Mouse (Mus musculus): Measurements from ENCODE around the gene Tdrd5. TPM values are rescaled to one million over a fixed set of nuclear protein-coding genes. Genes with fewer than 3 reads are reported as not detected.
A peak's percentile ranks its signal among the peaks of the same experiment; 100 is the strongest.
"Not testable (repeated sequence)": the region's sequence is repeated elsewhere in the genome, so short reads cannot be mapped to it uniquely, and the experiment has no call there.

Tdrd5 gene
- total RNA-seq, 2 experiments from 2014 or later, result 4.4 to 5.7 TPM

DNA sequence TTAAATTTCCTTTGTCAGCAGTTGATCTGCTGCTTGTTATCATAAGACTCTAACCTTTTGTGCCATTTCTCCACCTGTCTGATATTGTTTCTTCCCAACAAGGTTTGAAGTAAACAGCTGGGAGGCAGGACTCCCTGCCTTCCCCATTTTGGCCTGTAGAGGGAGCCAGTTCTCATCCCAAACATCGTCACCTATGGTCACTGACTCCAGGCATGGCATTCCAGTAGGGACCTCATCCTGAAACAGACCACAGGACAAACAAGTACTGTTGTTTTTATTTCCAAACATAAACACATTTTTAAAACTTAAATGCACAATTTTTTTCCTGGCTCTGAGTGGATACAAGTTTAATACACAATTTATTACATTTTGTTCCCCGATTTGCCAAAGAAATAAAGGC is 40.1 kb downstream of the Tdrd5 start:
- peak in 1 of 2 experiments; percentile 73 for DNase-seq (ENCODE audit: low spot score in 2 of 2)

DNA sequence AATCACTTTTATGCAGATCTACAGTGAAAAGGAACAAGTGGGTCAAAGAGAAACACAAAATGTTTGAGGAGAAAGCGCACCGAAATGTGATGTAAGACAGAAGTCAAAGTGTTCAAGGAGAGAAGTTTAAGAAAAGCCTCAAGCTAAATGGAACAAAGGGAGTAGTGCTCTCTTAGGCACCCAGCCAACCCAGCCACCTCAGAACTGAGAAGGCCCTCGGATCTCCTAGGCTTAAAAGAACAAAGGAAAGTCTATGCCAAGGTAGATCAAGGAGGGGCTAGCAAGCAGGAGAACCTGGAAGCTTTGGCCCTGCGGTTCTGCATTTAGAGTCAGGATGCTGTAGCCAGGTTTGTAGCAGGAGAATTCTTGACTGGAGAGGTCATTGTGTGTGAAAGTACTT is 48.6 kb downstream of the Tdrd5 start:
- no peak for DNase-seq (ENCODE audit: low spot score in 2 of 2)

DNA sequence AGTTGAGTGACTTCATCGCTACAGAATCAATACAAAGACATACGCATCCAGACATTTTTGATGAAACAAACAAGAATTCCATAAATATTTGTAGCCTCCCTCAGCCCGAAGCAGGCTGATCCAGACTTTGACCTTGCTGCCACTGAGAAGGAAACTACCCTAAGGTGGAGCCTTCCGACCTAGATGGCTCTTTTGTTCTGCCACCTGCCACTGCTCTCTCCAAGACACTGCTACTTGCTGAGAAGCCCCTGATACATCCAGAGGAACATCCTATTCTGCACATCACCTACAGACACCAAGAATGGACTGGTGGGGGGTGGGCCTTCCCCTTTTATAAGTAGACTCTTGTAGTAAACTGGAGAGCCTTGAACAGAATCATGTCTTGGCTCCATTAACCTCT is 52.4 kb downstream of the Tdrd5 start:
- not testable (repeated sequence) for DNase-seq (ENCODE audit: low spot score in 2 of 2)

DNA sequence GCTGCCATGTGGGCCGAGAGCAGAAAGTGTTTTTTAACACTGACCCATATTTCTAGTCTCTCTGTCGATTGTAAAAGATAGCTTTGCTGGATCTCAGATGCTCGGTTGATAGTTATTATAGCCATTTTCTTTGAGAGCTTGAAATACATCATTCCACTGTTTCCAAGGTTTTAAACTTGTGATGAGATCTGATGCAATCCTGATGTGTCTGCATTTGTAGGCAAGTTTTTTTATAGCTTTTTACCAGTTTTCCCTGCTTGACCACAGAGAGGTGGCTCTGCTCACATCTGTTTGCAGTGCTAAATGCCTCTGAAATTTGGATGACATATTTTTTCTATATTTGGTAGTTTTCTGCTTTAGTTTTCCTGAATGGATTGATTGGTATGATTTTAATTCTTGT is 55.6 kb downstream of the Tdrd5 start:
- DNase-seq (ENCODE audit: low spot score in 2 of 2), result no peak

DNA sequence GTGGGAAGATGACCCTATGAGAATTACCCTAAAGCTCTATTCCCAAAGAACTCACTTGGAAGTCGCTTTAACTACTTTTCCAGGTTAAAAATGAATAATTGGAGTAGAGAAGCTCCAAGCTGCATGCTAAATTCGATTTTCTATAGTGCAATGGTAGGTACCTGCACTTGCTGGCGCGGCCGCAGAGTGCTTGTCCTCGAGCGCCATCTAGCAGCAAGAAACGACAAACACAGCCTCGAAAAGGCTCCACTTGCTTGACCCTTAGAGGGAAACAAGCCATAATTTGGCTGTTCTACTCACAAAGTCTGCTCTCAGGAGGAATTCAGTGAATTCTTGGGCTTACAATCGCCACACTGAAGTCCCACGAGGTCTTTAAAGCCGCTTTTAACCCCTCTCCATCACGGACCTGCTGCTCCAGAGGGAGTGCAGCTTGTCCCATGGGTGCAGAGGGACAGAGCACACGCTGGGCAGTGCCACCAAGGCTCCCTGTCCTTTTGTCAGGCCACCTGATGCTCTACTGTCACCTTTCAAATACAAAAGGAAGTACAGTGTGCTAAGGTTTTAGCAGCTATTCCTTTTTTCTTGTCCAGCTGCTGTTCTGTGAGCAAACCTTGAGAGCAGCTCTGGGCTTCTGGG is 61.6 kb downstream of the Tdrd5 start:
- DNase-seq (ENCODE audit: low spot score in 2 of 2), result peak; percentile 7 to 63

DNA sequence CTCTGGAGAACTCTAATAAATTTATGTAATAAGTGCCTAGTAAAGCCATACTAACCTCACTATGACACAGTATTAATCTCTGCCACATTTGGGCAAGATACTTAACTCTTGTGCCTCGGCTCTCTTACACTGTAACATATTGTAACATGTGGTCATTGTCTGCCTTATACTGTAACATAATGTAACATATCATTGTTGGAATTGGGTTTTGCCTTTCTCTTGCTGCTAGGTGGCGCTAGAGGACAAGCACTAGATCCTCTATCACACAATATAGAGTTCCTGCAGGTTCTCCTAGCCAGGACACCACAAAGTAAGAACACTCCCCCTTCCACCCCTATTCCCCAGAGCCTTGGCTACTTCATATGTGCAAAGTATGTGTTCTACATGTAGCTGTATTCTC is 62.4 kb downstream of the Tdrd5 start:
- DNase-seq (ENCODE audit: low spot score in 2 of 2), result peak in 1 of 2 experiments; percentile 37

DNA sequence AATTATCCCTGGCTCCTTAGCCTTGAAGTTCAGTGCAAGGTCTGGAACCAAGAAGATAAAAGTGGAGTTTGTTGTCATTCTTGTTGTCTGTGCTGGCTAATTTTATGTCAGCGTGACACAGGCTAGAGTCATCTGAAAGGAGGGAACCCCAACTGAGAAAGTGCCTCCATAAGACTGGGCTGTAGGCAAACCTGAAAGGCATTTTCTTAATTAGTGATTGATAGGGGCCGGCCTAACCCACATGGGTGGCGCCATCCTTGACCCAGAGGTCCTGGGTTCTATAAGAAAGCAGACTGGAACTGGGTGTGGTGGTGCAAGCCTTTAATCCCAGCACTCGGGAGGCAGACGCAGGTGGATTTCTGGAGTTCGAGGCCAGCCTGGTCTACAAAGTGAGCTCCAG is 72.3 kb downstream of the Tdrd5 start:
- no peak for DNase-seq (ENCODE audit: low spot score in 2 of 2)

DNA sequence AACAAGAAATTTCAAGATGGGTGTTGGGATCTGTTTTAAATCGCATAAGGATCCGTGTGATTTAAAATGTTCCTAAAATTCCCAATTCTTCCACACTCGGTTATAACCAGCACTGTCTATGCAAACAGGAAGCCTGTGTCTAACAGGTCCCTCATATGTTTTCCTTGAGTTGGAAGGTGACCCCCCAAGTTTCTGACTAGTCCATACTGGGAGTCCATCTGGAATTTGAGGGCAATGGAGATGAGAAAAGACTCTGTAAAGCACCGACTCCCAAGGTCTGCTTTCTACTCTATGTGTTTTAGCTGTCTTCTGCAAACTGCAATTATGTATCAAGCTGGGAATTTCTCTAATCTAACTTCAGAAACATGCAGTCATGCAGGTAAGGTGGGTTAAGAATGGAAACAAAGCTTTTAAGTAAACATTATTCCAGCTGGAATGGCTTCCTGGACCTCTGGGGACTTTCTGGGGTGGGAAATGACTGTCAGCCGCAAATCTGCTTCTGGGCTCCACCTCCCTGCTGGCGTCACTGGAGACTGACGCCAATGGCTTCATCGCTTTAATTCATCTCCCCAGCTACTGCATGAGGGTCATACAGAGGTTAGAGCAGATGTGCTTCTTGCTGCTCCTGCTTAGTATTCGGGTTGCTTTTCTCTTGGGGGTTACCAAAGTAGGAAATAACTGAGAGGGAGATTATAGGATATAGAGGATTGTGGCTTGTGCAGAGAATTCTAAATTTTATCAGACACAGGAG is 73.0 kb downstream of the Tdrd5 start:
- no peak for DNase-seq (ENCODE audit: low spot score in 2 of 2)

DNA sequence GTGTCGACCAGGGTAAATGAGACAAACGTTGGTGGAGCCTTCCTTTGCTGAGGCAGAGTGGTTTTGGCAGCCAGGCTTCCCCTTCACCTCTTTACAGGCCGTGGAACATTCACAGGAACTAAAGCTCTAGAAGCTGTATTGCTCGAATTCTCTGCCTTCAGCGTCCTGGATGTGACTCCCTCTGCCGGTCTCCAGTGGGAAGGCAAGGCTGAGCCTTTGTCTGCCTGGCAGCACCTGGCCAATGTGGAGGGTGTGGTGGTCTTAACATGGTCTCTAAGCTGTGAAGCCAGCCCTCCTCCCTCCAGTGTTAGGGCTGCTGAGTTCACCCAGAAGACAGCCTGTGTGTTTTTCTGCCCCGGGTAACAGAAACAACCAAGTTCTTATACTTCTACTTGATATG is 74.0 kb downstream of the Tdrd5 start:
- DNase-seq (ENCODE audit: low spot score in 2 of 2), result peak; percentile 9 to 73

DNA sequence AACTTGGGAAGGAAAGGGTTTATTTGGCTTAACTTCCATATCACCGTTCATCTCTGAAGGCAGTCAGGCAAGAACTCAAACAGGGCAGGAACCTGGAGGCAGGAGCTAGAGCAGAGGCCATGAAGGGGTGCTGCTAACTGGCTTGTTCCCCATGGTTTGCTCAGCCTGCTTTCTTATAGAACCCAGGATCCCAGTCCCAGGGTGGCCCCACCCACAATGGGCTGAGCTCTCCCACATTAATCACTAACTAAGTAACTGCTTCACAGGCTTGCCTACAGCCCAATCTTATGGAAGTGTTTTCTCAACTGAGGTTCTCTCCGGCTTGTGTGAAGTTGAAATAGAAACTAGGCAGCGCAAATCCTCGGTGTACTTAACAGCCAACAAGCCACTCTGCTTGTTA is 74.7 kb downstream of the Tdrd5 start:
- no peak for DNase-seq (ENCODE audit: low spot score in 2 of 2)

DNA sequence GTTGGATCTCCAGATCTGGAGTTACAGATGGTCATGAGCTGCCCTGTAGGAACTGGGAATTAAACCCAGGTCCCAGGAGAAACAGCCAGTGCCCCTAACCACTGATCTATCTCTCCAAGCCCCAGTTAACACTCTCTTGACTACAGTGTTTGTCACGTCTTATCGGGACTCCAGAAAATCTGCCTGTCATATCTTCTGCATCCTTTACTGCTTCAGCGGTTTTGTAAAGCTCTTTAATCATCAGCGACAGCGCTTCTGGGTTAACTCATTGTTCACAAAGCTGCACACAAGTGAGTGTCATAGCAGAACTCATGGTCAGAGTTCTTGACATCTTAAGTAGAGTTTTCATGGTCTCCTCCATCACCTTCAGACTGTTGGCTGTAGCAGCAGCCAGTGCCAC is 76.6 kb downstream of the Tdrd5 start:
- DNase-seq (ENCODE audit: low spot score in 2 of 2), result no peak

DNA sequence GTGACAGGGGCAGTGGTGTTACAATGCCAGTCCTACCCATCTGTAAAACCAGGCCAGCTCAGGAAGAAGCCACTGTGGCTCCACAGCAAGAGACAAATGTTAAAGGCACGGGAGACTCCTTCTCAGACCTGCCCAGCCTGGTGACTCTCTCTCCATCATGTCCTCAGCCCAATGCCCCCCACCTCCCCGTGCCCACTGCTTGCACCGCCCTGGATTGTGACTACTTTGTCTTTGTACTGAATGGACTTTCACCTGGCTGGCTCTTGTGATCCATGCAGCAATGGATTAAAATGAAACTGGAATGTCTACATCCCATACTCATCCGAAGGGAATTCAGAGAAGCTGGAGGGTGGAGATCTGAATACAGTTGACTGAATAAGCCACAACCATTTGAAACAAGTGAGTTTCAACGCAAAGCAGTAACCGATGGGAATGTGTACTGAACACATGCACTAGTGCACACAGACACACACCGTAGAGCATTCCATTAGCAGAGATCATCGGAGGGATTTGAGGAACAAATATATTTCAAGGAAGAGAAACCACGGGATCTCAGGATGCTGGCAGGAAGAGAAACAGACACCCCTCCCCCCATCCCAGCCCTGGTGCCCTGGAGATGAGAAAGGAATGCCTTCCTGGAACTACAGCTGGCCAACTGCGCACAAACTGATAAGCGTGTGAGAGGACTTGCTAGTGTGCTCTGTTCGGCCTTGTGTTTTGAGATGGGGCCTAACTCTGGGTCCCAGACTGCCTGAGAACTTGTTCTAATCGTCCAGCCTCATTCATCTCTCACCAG is 81.1 kb downstream of the Tdrd5 start:
- DNase-seq (ENCODE audit: low spot score in 2 of 2), result no peak

DNA sequence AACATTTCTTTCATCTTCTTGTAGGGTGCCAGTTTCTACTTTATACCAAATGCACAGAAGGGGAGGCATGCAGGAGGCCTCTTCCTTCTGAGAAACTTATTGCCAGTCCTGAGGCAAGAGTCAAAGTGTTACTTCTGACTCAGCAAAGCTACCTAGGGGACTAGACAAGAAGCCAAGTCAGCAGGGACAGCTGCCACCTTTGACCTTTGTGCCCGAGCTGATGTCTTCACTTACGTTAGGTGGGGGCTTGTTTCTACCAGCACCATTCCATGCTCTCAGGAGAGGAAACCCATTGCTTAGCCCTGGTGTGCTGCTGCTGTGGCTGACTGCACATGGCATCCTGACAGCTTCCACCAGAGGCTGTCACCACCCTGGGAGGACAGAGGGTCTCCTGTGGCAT is 82.1 kb downstream of the Tdrd5 start:
- no peak for DNase-seq (ENCODE audit: low spot score in 2 of 2)

DNA sequence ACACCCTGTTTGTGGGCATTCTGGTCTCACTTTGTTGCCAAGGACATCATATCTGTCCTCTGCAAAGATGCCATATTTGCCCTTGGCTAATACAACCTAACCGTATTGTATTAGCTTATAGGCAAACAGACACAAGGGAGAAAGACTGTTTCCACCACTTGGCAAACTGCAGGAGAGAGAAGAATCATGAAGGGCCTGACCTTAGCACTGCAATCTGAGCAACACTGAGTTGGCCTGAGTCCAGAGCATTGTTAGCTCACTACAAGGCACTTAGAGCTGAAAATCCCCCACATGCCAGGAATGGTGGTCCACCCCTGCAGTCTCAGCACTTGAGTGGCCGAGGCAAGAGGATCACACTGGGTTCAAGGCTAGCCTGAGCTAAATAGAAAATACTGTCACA is 84.9 kb downstream of the Tdrd5 start:
- DNase-seq (ENCODE audit: low spot score in 2 of 2), result no peak

DNA sequence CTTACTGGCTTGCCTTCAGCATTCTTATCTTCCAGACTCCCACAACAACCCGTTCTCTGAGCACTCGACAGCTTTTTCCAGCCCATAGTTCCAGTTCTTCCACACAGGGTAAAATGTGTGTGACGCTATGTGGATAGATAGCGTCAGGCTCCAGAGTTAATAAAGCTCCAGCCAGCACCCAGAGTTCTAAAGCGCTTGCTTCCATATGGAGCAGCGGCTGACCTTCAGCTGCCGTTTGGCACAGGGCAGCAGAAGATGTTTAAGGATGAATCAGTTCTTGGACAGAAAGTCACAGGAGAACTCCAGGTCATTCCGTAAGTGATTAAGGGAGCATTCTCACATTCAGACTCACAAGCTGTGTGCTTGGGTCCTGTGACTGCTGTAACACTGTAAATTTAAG is 85.5 kb downstream of the Tdrd5 start:
- DNase-seq (ENCODE audit: low spot score in 2 of 2), result no peak

DNA sequence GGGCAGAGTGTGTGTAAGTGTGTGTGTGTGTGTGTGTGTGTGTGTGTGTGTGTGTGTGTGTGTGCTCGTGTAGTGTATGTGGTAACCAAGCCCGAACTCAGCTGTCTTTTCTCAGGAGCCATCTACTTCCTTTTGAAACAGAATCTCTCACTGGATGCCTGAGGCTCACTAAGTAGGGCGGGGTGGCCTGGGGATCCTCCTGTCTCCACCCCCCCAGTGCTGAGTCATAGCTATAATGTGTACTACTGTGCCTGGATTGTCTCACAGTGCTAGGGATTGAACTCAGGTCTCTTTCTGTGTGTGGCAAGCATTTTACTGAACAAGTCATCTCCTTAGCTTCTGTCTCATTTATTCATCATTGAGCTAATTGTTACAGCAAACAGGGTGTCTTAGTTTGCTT is 86.1 kb downstream of the Tdrd5 start:
- no peak for DNase-seq (ENCODE audit: low spot score in 2 of 2)

DNA sequence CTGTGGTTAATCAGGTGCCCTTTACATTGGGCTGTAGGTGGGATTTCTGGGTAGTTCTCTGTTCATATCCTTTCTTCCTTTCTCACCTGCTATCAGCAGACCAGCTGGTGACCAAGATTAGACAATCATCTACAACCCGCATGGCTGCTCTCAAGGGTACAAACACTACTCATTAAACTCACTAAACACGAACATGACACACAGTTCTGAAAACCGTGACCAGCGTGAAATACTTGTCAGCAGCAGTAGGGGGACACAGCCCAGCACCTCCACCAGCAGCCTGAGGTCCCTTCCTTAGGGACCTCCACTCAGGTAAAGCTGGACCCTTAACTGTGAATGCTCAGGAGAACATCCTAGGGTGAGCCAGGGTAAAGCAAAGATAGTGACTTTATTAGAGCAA is 87.2 kb downstream of the Tdrd5 start:
- DNase-seq (ENCODE audit: low spot score in 2 of 2), result no peak

DNA sequence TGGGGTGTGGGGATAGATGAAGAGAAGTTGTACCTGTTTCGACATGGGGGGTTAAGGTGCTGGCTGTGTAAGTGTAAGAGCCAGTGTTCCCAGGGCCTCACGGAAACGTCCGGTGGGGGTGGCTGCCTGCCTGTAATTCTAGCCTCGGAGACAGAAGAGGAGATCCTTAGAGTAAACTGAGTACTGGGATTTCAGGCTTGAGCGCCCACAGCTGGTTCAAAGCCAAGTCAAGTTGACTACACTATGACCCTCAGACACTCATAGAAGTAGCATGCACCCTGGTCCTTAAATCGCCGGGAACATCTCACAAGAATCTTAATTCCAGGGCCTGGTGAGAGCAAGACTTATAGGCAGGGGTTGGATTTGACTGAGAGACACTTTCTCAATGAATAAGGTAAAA is 88.8 kb downstream of the Tdrd5 start:
- no peak for DNase-seq (ENCODE audit: low spot score in 2 of 2)

DNA sequence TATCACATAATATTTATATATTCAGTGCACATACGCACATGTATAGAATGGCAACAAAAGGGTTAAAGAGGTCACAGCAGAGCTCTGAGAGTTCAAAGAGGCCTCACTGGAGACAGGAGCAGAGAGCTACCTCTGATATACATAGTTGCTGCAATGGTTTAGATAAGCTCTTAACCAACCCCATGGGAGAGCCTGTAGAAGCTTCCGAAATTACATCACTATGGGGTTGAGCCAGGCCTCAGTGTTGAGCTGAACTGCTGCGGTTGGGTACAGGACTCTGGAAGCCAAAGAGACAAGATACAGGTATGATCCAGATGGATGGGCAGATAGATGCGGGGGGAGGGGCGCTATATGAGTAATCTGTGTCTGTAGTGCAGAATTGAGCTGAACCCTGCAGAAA is 90.5 kb downstream of the Tdrd5 start:
- DNase-seq (ENCODE audit: low spot score in 2 of 2), result no peak

DNA sequence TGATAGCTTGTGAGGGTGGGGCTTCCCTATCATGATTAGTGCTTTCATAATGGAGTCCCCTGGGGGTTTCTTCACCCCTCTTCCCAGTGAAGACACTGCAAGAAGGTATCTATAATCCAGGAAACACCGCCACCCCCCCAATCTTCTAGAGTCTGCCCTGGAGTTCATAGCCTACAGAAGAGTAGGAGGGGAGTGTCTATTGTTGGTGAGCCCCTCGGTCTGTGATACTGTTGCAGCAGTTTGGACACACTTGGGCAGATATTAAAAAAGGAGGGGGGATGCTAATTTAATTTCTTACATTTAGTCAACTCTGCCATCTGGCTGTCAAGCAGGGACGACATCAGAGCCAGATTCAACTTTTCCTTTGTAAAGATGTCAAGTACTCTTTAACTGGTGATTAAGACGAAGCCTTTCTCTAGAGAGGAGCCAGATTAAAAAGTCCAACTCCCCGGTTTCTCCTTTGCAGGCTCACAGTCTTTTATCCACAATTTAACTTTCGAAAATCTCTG is 91.6 kb downstream of the Tdrd5 start:
- no peak for DNase-seq (ENCODE audit: low spot score in 2 of 2)

Data from layer of hippocampus, adult 18-20 months (tissue).